Mouse (Mus musculus): ENCODE measurements around the gene Pan3.

GRCm38 (mm10) chr5:147448933-147449332 lies 19.0 kb downstream of the Pan3 start:
- TF ChIP-seq UBTF (IDR thresholded peaks at IDR 0.05; ENCODE audit: borderline replicate concordance, insufficient read depth, low read depth, low read length) (no peak), CTCF (IDR thresholded peaks at IDR 0.05 in 2 of 3, conservative IDR thresholded peaks at IDR 0.05 in 1 of 3; ENCODE audit: control insufficient read depth in 1 of 3, insufficient read depth in 1 of 3, low read depth in 2 of 3, low read length in 3 of 3, poor library complexity in 1 of 3, severe bottlenecking in 1 of 3) (no peak), MAFK (IDR thresholded peaks at IDR 0.05; ENCODE audit: borderline replicate concordance, low read depth, low read length) (no peak), BHLHE40 (IDR thresholded peaks at IDR 0.05; ENCODE audit: borderline replicate concordance, low read depth, low read length) (no peak), GATA1 (IDR thresholded peaks at IDR 0.05; ENCODE audit: low read depth, low read length) (no peak), EP300 (IDR thresholded peaks at IDR 0.05; ENCODE audit: low read depth in 1 of 2, low read length in 2 of 2) (no peak), POLR2A (IDR thresholded peaks at IDR 0.05; ENCODE audit: control insufficient read depth in 1 of 2, insufficient read depth in 1 of 2, low read depth in 1 of 2, low read length in 2 of 2, poor library complexity in 1 of 2) (no peak), POLR2AphosphoS2 (IDR thresholded peaks at IDR 0.05; ENCODE audit: low read length) (no peak), HCFC1 (IDR thresholded peaks at IDR 0.05; ENCODE audit: low read depth, low read length) (no peak)
